Mouse (Mus musculus) kidney, adult 2 months (tissue): ENCODE data around the gene Nhlrc4. TPM values are rescaled to one million over a fixed set of nuclear protein-coding genes. Genes with fewer than 3 reads are reported as not detected.

Experiments
- DNase-seq: peaks from one replicate; pipeline ENCODE4 v3.0.0; 2021
- H3K27ac ChIP-seq: fragments of 200-500 bp; 2 replicates; pipeline ENCODE4 v1.5.1; 2012; ENCODE audit warnings: low read depth, low read length, control low read depth, inconsistent platforms; ENCODE audit not compliant: insufficient read depth
- H3K27me3 ChIP-seq: fragments of 200-500 bp; replicated peaks from 2 replicates; pipeline ENCODE4 v1.6.1; 2012; ENCODE audit warnings: mild to moderate bottlenecking, moderate library complexity, low read length, inconsistent platforms; ENCODE audit not compliant: control insufficient read depth, insufficient read depth
- H3K36me3 ChIP-seq: fragments of 200-500 bp; 2 replicates; pipeline ENCODE4 v1.6.1; 2012; ENCODE audit warnings: mild to moderate bottlenecking, moderate library complexity, low read length, inconsistent platforms; ENCODE audit not compliant: control insufficient read depth, insufficient read depth
- H3K4me1 ChIP-seq: fragments of 200-500 bp; 2 replicates; pipeline ENCODE4 v1.6.1; 2011; ENCODE audit warnings: low read length; ENCODE audit not compliant: control insufficient read depth, insufficient read depth
- H3K4me3 ChIP-seq: fragments of 200-500 bp; 2 replicates; pipeline ENCODE4 v1.5.1; 2011; ENCODE audit warnings: mild to moderate bottlenecking, low read depth, low read length, control low read depth; ENCODE audit not compliant: insufficient read depth
- CTCF ChIP-seq: fragments of 200-500 bp; conservative IDR thresholded peaks from 2 replicates; pipeline ENCODE4 v1.5.1; 2011; ENCODE audit warnings: low read depth, mild to moderate bottlenecking, control low read depth, low read length, moderate library complexity, mixed read lengths; ENCODE audit not compliant: insufficient read depth, insufficient read length
- POLR2A ChIP-seq: fragments of 200-500 bp; IDR thresholded peaks from one replicate; pipeline ENCODE4 v1.6.1; 2011; ENCODE audit warnings: low read depth, low read length, control low read depth
- WGBS: fragments of 180-500 bp; shearing (Covaris S2); methylation state at CpG from one replicate; pipeline ENCODE4 v1.1.7; 2018; 5-methylcytosine and 5-hydroxymethylcytosine counted together
- polyA plus RNA-seq: library from polyadenylated mRNA; depleted of rRNA; stranded (reverse); fragments of >200 nt; gene quantifications from 2 replicates; pipeline ENCODE4 v1.2.3, GENCODE M21; 2012

The Nhlrc4 gene
- polyA plus RNA-seq, 1 experiment: 16.0 TPM

- Histone ChIP-seq H3K4me1 (peaks cover 14% of the 10 kb centered on the region), H3K27ac (peak overlapping the region; percentile 24; the same call in 1 of the 2 replicates), H3K27me3 (no peaks in the 10 kb centered on the region), H3K36me3 (no peaks in the 10 kb centered on the region), H3K4me3 (no peak overlapping the region)
- WGBS: 20% methylated on average over 3 of the region's 3 CpGs
- DNase-seq: peak; percentile 46
- TF ChIP-seq POLR2A: no peak
- TF ChIP-seq CTCF: no peak
These were observed 22.9 kb upstream of the Nhlrc4 start for GRCm38 (mm10) chr17:25967652-25968051.

GRCm38 (mm10) chr17:25964271-25964670 is 19.5 kb upstream of the Nhlrc4 start:
- DNase-seq: no peak
- no peaks in the 10 kb centered on the region for H3K27me3 ChIP-seq
- H3K4me1 ChIP-seq: peaks cover 14% of the 10 kb centered on the region
- TF ChIP-seq POLR2A (no peak), CTCF (no peak)
- no peak overlapping the region for H3K27ac ChIP-seq
- WGBS: 80% methylated on average over 7 of the region's 7 CpGs
- H3K36me3 ChIP-seq: no peaks in the 10 kb centered on the region
- H3K4me3 ChIP-seq: no peak overlapping the region

DNA sequence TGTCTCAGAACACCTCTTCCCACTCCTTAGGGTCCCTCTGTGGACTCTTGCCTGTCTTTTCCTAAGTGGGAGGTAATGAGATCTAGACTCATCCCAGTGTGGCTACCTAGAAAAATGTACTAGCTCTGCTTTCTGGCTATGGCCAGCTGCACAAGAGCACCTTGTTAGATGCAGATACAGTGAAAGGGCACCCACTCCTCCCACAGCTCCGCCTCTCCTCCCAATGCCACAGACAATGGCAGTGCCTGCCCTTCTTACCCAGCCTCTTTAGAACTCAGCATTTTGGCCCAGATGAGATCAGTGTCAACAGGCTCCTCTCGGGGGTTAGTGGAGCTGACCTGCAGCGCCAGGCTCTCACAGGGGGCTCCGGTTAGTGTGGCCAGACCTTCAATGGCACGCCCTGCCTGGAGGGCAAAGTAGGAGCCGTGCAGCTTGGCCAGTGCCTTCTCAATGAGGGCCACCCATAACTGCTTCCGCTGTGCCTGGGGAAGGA is 17.7 kb upstream of the Nhlrc4 start:
- Histone ChIP-seq H3K4me3 (no peak overlapping the region), H3K27ac (no peak overlapping the region), H3K4me1 (0 out of 2 replicates have a peak, but pooled peaks cover 2% of the 10 kb centered on the region), H3K27me3 (no peaks in the 10 kb centered on the region), H3K36me3 (no peaks in the 10 kb centered on the region)
- TF ChIP-seq CTCF (no peak), POLR2A (no peak)
- 90% methylated on average over 7 of the region's 7 CpGs for WGBS
- no peak for DNase-seq

- Histone ChIP-seq H3K4me1 (no peaks in the 10 kb centered on the region), H3K4me3 (no peak overlapping the region), H3K36me3 (no peaks in the 10 kb centered on the region), H3K27me3 (no peaks in the 10 kb centered on the region), H3K27ac (no peak overlapping the region)
- no peak for DNase-seq
- WGBS: 91% methylated on average over 5 of the region's 5 CpGs
- TF ChIP-seq CTCF (no peak), POLR2A (no peak)
These were observed 16.8 kb upstream of the Nhlrc4 start for GRCm38 (mm10) chr17:25961566-25961965.

GRCm38 (mm10) chr17:25959630-25960467 is 15.1 kb upstream of the Nhlrc4 start:
- Histone ChIP-seq H3K27ac (no peak overlapping the region), H3K4me1 (no peaks in the 10 kb centered on the region), H3K27me3 (no peaks in the 10 kb centered on the region), H3K36me3 (no peaks in the 10 kb centered on the region), H3K4me3 (no peak overlapping the region)
- TF ChIP-seq CTCF (no peak), POLR2A (no peak)
- no peak for DNase-seq
- WGBS: 91% methylated on average over 23 of the region's 23 CpGs

DNA sequence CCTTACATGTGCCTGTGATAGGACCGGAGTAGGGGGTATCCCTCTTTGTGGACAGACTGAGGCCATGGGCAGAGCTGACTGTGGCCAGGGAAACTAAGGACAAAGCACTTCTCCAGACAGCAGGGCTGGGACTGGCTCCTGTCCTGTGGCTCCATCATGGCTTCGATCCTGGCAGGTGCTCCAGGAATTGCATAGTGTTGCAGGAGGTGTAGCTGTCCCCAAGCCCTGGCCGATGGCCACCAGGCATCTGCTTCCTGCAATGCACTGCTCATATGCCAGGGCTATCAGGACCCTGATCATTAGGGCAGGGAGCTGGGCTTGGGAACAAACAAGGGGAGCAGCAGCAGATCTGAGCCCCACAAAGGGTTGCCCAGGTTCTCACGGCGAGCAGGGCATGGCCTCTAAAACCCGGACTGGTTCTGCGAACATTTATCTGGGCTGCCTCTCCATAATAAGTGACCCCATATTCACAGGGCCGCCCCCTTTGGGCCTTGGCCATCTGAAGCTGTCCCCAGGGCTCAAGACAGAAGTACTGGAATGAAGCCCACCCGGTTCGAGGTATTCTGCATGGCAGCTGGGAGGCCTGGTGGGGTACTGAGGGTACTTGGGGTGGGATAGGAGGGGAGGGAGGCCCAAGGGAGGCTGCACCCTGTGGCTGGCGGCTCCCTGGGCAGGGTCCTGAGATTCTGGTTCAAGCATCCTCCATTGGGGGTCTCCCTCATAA is 14.2 kb upstream of the Nhlrc4 start:
- Histone ChIP-seq H3K27ac (no peak overlapping the region), H3K27me3 (no peaks in the 10 kb centered on the region), H3K4me1 (no peaks in the 10 kb centered on the region), H3K4me3 (no peak overlapping the region), H3K36me3 (no peaks in the 10 kb centered on the region)
- DNase-seq: no peak
- TF ChIP-seq POLR2A: no peak
- no peak for TF ChIP-seq CTCF
- 90% methylated on average over 11 of the region's 11 CpGs for WGBS

- WGBS: 78% methylated on average over 14 of the region's 14 CpGs
- no peak for DNase-seq
- no peak overlapping the region for H3K27ac ChIP-seq
- no peaks in the 10 kb centered on the region for H3K27me3 ChIP-seq
- no peak for TF ChIP-seq POLR2A
- no peak for TF ChIP-seq CTCF
- H3K4me3 ChIP-seq: no peak overlapping the region
- H3K4me1 ChIP-seq: peaks cover 3% of the 10 kb centered on the region; the same call in 1 of the 2 replicates
- no peaks in the 10 kb centered on the region for H3K36me3 ChIP-seq
These were observed 12.9 kb upstream of the Nhlrc4 start for GRCm38 (mm10) chr17:25957586-25958051.
